Comparison of ENCODE assay signal across 18 mouse cellular contexts in the genomic region with DNA sequence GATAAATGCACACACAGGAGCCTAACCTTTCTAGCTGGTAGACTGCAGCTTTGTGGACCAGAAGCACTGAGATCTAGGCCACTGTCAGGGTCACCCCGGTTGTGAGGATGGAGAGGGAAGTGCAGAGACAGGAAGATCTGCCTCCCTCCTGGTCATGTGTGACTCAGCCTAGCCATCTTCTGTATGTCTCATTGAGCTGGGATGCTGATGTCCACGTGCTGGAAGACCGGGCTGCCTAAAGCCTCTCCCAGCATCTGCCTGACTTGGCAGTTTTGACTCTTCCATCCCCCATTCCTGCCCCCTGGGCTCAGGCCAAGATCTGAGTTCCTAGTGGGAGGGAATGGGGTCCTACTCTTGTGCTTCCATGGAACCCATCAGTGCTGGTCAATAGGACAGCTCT.
"Had no signal": no experiment of that assay in that cellular context is flagged by ENCODE, and none has a peak within 500 bp of the region (broad histone marks: within the 10 kb centered on the region; RNA-seq: fewer than 3 reads in every experiment).

No protein-coding gene starts in this region.

- H3K27ac ChIP-seq: liver, embryonic 14.5 days; midbrain, embryonic 10.5 days; neural tube, embryonic 12.5 days had no signal

- DNase-seq: lung, adult 18-20 months; lung, embryonic 14.5 days; lung, postnatal 10 days; lung, postnatal 4 days; midbrain, embryonic 14.5 days; retina, postnatal 1 day; right cerebral cortex, adult 18-20 months; right cerebral cortex, postnatal 25 days; right cerebral cortex, postnatal 4 days; spleen, adult 18-20 months; thymus, adult 2 months; thymus, postnatal 25 days; thymus, postnatal 4 days had no signal

- ATAC-seq: midbrain, embryonic 16.5 days had no signal

- H3K9me3 ChIP-seq: midbrain, embryonic 10.5 days; neural tube, embryonic 12.5 days had no signal

- H3K4me2 ChIP-seq: lung, embryonic 14.5 days; neural tube, embryonic 12.5 days had no signal

- H3K27me3 ChIP-seq: neural tube, embryonic 12.5 days had no signal

- H3K36me3 ChIP-seq: midbrain, embryonic 10.5 days; neural tube, embryonic 12.5 days had no signal

- H3K9ac ChIP-seq: liver, embryonic 14.5 days; lung, embryonic 14.5 days; neural tube, embryonic 12.5 days had no signal

- H3K4me3 ChIP-seq: midbrain, embryonic 10.5 days; myocyte; neural tube, embryonic 12.5 days had no signal
